Mouse (Mus musculus) brain, embryonic 14.5 days (tissue): Measurements from ENCODE around the gene Gabpb1.

Experiments
- CTCF ChIP-seq: fragments of 200-500 bp; IDR thresholded peaks from 2 replicates; pipeline ENCODE4 v1.5.1; 2012; ENCODE audit warnings: inconsistent platforms, mild to moderate bottlenecking, moderate library complexity, borderline replicate concordance; ENCODE audit not compliant: insufficient read depth, insufficient read length; ENCODE audit errors: extremely low read depth
- POLR2A ChIP-seq: fragments of 200-500 bp; IDR thresholded peaks from 2 replicates; pipeline ENCODE4 v1.6.1; 2012; ENCODE audit warnings: mild to moderate bottlenecking, inconsistent platforms, borderline replicate concordance; ENCODE audit not compliant: poor library complexity, insufficient read depth, insufficient read length, severe bottlenecking; ENCODE audit errors: extremely low read depth

- TF ChIP-seq CTCF (no peak), POLR2A (no peak)
These were observed 68.5 kb downstream of the Gabpb1 start for GRCm38 (mm10) chr2:126607553-126608203.
